Mouse (Mus musculus) ES-Bruce4 (cell line): ENCODE measurements around the gene Epha6.

Source experiments
- CTCF ChIP-seq: IDR thresholded peaks from one replicate; pipeline ENCODE4 v1.8.1; 2011; ENCODE audit warnings: low read depth, low read length
- EP300 ChIP-seq: IDR thresholded peaks from 2 replicates; pipeline ENCODE4 v1.6.1; 2011; ENCODE audit warnings: low read depth, low read length; ENCODE audit not compliant: insufficient read depth
- POLR2A ChIP-seq: IDR thresholded peaks from one replicate; pipeline ENCODE4 v1.8.1; 2011; ENCODE audit warnings: low read length; ENCODE audit not compliant: insufficient read depth

DNA sequence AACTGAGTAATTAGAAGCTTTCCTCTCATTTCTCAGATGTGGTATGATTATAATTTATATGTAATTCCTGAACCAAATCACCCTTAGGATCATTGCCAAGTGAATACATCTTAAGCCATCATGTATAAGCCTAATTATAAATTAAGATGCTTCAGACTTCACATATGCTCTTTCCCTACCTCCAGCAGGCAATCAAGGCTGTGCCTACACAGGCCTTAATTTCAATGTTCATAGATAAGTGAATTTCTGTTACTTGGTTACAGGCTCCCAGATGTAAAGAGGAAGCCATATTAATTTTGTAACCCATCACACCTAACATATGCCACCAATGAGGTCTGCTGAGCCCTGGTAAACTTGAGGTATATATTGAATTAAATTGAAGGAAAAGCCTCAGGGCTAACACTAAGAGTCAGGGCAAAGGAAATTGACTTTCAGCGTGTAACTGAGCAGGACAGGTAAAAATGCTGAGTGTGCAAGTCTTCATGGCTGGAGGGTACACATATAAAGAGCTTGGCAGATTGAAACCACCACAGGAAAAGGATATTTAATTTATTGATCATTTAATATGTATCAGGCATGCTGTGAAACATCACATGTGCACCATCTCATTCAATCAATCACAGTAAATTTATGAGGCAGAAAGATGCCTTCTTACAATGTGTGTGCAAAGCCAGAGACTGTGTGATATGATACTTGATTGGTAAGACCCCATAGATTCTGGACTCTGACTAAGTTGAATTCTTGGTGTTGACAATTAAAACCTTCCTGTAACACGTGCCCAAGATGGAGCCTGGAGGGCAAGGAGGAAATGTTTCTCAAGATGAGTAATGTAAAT is 365.8 kb downstream of the Epha6 start:
- no peak for TF ChIP-seq POLR2A
- TF ChIP-seq CTCF = no peak
- no peak for TF ChIP-seq EP300
